Comparison of ENCODE assay signal across 21 mouse cellular contexts in the genomic region with DNA sequence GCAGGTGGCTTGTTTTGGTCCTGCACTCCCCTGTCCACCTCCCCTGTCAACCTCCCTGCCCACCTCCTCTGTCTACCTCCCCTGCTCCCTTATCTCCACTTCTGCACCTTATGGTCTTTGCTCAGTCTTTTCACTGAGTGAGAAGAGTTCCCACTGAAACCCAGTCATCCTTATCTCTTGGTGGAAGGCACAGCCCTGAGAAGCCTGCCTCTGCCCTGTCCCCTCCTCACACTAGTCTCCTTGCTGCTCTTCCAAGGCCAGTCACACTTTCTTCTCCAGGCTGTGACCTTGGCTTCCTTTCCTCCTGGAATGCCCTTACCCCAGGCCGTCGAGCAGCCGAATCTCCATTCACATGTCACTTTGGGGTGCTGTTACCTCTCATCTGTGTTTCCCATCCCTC. TPM values are rescaled to one million over a fixed set of nuclear protein-coding genes. Genes with fewer than 3 reads are reported as not detected.
A peak's percentile ranks its signal among the peaks of the same experiment; 100 is the strongest.
DNase-seq lines count a peak whose midpoint lies in the region; ATAC-seq and TF ChIP-seq lines count a peak whose summit lies in the region.
"Had no signal": no experiment of that assay in that cellular context is flagged by ENCODE, and none has a peak within 500 bp of the region (broad histone marks: within the 10 kb centered on the region; RNA-seq: fewer than 3 reads in every experiment).

No protein-coding gene starts in this region.

- whole genome bisulfite sequencing in kidney, embryonic 15.5 days = 52% methylated on average over 3 of the region's 3 CpGs
- WGBS in kidney, adult 2 months = 57% methylated on average over 3 of the region's 3 CpGs
- WGBS in liver, embryonic 16.5 days (ENCODE audit: insufficient replicate concordance) = 57% methylated on average over 3 of the region's 3 CpGs

- H3K27me3 ChIP-seq in kidney, embryonic 15.5 days = no peaks in the 10 kb centered on the region
- no peaks in the 10 kb centered on the region for H3K27me3 ChIP-seq in kidney, adult 2 months (replicated peaks; ENCODE audit: control insufficient read depth, insufficient read depth, low read length)
- no peaks in the 10 kb centered on the region for H3K27me3 ChIP-seq in liver, embryonic 16.5 days (ENCODE audit: control insufficient read depth, insufficient read depth, low read depth, low read length)
- H3K27me3 ChIP-seq: forebrain, embryonic 15.5 days; heart, embryonic 15.5 days; midbrain, embryonic 13.5 days; neural tube, embryonic 15.5 days had no signal

- 0 out of 2 replicates have a peak, but pooled peaks cover 1% of the 10 kb centered on the region for H3K36me3 ChIP-seq in kidney, embryonic 15.5 days
- H3K36me3 ChIP-seq in kidney, adult 2 months (ENCODE audit: control insufficient read depth, insufficient read depth, low read length) = no peaks in the 10 kb centered on the region
- no peaks in the 10 kb centered on the region for H3K36me3 ChIP-seq in liver, embryonic 16.5 days (ENCODE audit: control insufficient read depth, insufficient read depth)
- H3K36me3 ChIP-seq: heart, embryonic 15.5 days had no signal

- ATAC-seq in kidney, embryonic 15.5 days (replicated peaks; ENCODE audit: low FRiP score) = no peak
- peak; percentile 88 for ATAC-seq in erythroid progenitor cell, adult 5-6 weeks (replicated peaks; ENCODE audit: low FRiP score, poor library complexity, severe bottlenecking)
- ATAC-seq in liver, embryonic 16.5 days (ENCODE audit: low read depth) = peak; percentile 86
- ATAC-seq: forebrain, embryonic 15.5 days; midbrain, embryonic 13.5 days had no signal

- H3K9me3 ChIP-seq in kidney, embryonic 15.5 days (replicated peaks) = no peaks in the 10 kb centered on the region
- no peaks in the 10 kb centered on the region for H3K9me3 ChIP-seq in liver, embryonic 16.5 days (replicated peaks; ENCODE audit: control insufficient read depth, low read length)
- H3K9me3 ChIP-seq: embryonic facial prominence, embryonic 10.5 days; forebrain, embryonic 15.5 days; heart, embryonic 15.5 days; midbrain, embryonic 13.5 days; neural tube, embryonic 15.5 days had no signal

- no peak overlapping the region for H3K4me2 ChIP-seq in kidney, embryonic 15.5 days
- H3K4me2 ChIP-seq in liver, embryonic 16.5 days (ENCODE audit: low read depth, low read length) = no peak overlapping the region
- H3K4me2 ChIP-seq: forebrain, embryonic 15.5 days; heart, embryonic 15.5 days; midbrain, embryonic 13.5 days; neural tube, embryonic 15.5 days had no signal

- no peak for TF ChIP-seq POLR2A in kidney, adult 2 months (IDR thresholded peaks at IDR 0.05; ENCODE audit: low read depth, low read length)

- H3K4me3 ChIP-seq in kidney, embryonic 15.5 days (replicated peaks) = no peak overlapping the region
- H3K4me3 ChIP-seq in kidney, adult 2 months (ENCODE audit: insufficient read depth, low read depth, low read length) = no peak overlapping the region
- no peak overlapping the region for H3K4me3 ChIP-seq in liver, embryonic 16.5 days (ENCODE audit: low read depth, low read length)
- H3K4me3 ChIP-seq: embryonic facial prominence, embryonic 10.5 days; erythroblast, embryonic 14.5 days; forebrain, embryonic 15.5 days; heart, embryonic 15.5 days; midbrain, embryonic 13.5 days; myocyte; neural tube, embryonic 15.5 days had no signal

- H3K4me1 ChIP-seq in kidney, embryonic 15.5 days = peaks cover 44% of the 10 kb centered on the region
- no peaks in the 10 kb centered on the region for H3K4me1 ChIP-seq in kidney, adult 2 months (ENCODE audit: control insufficient read depth, insufficient read depth, low read length)
- peaks cover 11% of the 10 kb centered on the region for H3K4me1 ChIP-seq in liver, embryonic 16.5 days (ENCODE audit: control insufficient read depth, low read depth, low read length)

- no peak for TF ChIP-seq CTCF in kidney, adult 2 months (conservative IDR thresholded peaks at IDR 0.05; ENCODE audit: insufficient read depth, insufficient read length, low read depth, low read length)

- H3K9ac ChIP-seq in kidney, embryonic 15.5 days = no peak overlapping the region
- no peak overlapping the region for H3K9ac ChIP-seq in liver, embryonic 16.5 days (ENCODE audit: low read depth, low read length)
- H3K9ac ChIP-seq: forebrain, embryonic 15.5 days; heart, embryonic 15.5 days; midbrain, embryonic 13.5 days; neural tube, embryonic 15.5 days had no signal

- DNase-seq in kidney, adult 2 months = no peak
- peak; percentile 12 for DNase-seq in adrenal gland, postnatal 10 days
- DNase-seq in c-Kit-positive CD71-positive TER-119-positive erythroid progenitor cells, embryonic 14.5 days (ENCODE audit: low spot score) = no peak
- no peak for DNase-seq in cerebellum, postnatal 25 days
- DNase-seq: cerebellum, postnatal 14 days; kidney, adult 9 months; kidney, postnatal 4 days; lung, adult 18-20 months; lung, postnatal 4 days; right cerebral cortex, adult 18-20 months; thymus, postnatal 14 days had no signal

- 0 out of 2 replicates have a peak overlapping the region, but pooled peaks have one; percentile 18 for H3K27ac ChIP-seq in kidney, embryonic 15.5 days
- no peak overlapping the region for H3K27ac ChIP-seq in kidney, adult 2 months (ENCODE audit: insufficient read depth, low read depth, low read length)
- no peak overlapping the region for H3K27ac ChIP-seq in liver, embryonic 16.5 days (ENCODE audit: low read length)
- H3K27ac ChIP-seq: embryonic facial prominence, embryonic 10.5 days; forebrain, embryonic 15.5 days; heart, embryonic 15.5 days; midbrain, embryonic 13.5 days; neural tube, embryonic 15.5 days had no signal

RNA-seq across cellular contexts. Expression of a gene that starts 44.0 kb away (rescaled TPM):
- 28.6 and 31.1 TPM in 2 replicates for polyA plus RNA-seq in kidney, embryonic 15.5 days (2015; fragmentation: Nextera tagmentation; extraction: Ambion mirVana)
- polyA plus RNA-seq in kidney, adult 2 months (2012; rRNA removed) = 79.6 and 102 TPM in 2 replicates
- 10 to 100 TPM; 67.8 to 80.8 TPM for total RNA-seq in adrenal gland, postnatal 10 days (2021)
- 38.6 and 52.6 TPM in 2 replicates for total RNA-seq in erythroid progenitor cell, adult 5-6 weeks (2015; ENCODE audit: low replicate concordance)
- total RNA-seq in erythroid progenitor cell, adult 5-6 weeks (2017; ENCODE audit: low replicate concordance) = 32.7 and 42.7 TPM in 2 replicates
- 7.8 and 8.7 TPM in 2 replicates for polyA plus RNA-seq in liver, embryonic 16.5 days (2015; fragmentation: Nextera tagmentation; extraction: Ambion mirVana)
